Mouse (Mus musculus): ENCODE measurements around the gene Syngr4. TPM values are rescaled to one million over a fixed set of nuclear protein-coding genes. Genes with fewer than 3 reads are reported as not detected.

Syngr4 gene
- polyA plus RNA-seq (2014; fragmentation: Illumina TruSeq; extraction: RNeasy Lipid Tissue Mini Kit (QIAGEN cat#74804); ENCODE audit: low read depth, low replicate concordance), result not detected

DNA sequence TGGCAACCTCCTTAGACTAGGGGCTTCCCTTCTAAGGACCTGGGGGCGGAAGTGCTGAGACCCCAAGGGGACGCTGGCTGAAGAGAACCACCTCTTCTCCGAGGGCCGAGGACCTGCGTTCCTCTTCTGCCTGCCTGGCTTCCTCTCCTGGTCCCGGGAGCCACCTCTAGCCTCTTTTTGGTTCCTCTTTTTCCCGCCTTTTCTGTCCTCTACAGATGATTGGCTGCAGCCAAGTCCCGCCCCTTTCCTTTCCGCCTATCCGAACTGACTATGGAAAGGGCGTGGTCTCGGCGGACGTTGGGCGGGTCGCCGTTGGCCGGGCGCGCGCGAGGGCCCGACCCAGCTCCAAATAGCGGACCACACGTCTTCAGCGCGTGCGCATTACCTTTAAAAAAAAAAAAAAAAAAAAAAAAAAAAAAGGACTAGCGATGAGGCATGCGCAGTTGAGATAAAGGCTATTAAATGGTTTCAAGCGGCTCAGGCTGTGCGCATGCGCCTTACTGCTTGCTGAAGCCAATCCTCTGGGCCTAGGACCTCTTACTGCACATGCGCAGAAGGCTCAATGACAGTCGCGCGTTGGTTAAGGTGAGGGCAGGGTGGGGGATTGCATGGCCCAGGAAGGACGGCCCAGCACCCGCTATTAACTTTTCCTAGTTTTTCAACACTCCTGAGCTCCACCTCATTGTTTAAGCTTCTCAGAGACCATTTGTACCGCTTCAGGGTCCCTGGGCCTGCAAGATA lies at the start of gene Syngr4, which contains the start of gene Tmem143:
Gene Syngr4, minus strand, starts transcription at position 198 of the 741 bp plus-strand sequence.
Gene Tmem143, plus strand, starts transcription at position 425 of the 741 bp plus-strand sequence.

DNA sequence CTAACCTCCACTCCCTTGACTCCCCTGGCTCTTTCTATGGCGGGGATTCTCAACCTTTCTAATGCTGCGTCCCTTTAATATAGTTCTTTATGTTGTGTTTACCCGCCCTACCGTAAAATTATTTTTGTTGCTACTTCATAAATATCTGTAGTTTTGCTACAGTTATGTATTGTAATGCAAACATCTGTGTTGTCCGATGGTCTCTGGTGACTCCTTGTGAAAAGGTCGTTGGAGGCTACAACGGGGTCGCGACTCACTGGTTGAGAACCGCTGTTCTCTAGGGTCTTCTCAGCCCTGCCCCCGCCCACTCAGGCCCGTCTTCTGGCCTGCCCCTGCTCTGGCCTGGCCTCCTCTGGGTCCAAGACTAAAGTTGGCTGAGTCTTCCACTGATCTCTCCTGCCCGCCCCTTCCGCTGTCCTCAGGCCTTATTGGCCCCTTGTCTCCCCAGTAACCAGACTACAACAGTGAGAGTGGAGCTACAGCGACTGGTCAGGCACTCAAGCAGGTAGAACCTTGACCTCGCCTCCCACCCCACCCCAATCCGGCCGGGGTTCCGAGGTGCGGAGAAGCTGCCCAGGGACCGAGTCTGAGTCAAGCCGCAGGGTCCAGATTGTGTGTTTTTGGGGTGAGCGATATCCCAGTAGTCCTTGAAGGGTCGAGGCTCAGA lies 27.4 kb upstream of the Syngr4 start, which contains the start of gene Ccdc114:
Gene Ccdc114, plus strand, starts transcription at position 311 of the 667 bp plus-strand sequence.

DNA sequence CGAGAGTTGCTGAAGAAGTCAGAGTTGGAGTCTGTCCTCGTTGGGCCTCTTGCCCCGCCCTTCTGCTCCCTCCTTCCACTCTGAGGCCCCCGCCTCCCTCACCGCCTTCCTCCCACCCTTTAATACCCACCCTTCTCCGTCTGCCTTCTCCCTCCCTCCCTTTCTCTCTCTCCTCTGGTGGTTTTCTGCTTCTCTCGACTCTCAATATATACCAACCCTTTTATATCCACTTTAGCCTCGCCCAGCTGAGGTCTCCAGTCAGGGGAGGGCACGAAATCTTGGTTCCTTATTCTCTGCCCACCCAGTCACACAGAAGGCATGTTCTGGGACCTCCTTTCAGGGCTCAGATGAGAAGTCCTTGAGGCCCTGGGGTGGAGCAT lies 24.7 kb upstream of the Syngr4 start, which contains the start of gene Emp3:
Gene Emp3, minus strand, starts transcription at position 163 of the 380 bp plus-strand sequence.

DNA sequence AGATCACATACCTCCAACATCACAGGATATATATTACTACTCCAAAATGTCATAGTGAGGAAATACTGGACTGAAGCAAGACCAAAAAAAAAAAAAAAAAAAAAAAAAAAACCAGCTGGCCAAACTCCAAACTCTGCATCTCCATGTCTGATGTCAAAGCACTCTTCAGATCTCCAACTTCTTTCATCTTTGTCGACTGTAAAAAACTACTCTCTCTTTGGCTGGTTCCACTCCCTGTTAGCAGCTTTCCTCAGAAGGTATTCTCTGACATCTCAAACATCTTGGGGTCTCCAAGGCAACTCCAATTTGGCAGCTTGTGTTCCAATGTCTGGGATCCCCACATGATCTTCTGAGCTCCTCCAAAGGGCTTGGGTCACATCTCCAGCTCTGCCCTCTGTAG lies 18.2 kb downstream of the Syngr4 start, which contains the start of gene Grin2d:
Gene Grin2d, minus strand, starts transcription at position 101 of the 400 bp plus-strand sequence.

DNA sequence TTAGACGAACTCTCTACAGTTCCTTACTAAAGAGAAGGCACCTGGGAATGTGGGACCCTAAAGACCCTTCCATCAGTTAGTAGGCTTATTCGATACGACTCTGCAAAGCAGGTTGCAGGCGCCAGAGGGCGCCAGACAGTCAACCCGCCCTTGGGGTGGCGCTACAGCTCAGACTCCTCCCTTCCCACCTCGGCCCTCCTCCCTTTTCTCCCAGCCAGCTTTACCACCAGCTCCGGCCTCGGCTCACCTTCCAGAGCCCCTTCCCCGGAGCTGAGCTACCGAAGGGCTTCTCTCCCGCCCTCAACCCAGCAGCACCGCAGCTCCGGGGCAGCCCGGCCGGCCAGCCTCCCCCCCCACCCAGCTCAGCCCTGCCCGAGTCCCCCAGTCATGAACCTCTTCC lies 23.9 kb downstream of the Syngr4 start, which contains the start of gene Kdelr1:
Gene Kdelr1, plus strand, starts transcription at position 149 of the 400 bp plus-strand sequence.

Other genes starting within 250 kb of the Syngr4 start
- gene Fut2, start 230.3 kb downstream of the Syngr4 start, polyA plus RNA-seq (2014; fragmentation: Illumina TruSeq; extraction: RNeasy Lipid Tissue Mini Kit (QIAGEN cat#74804); ENCODE audit: low read depth, low replicate concordance), result 61.8 TPM
- not detected for gene Ntn5, start 212.7 kb downstream of the Syngr4 start, polyA plus RNA-seq (2014; fragmentation: Illumina TruSeq; extraction: RNeasy Lipid Tissue Mini Kit (QIAGEN cat#74804); ENCODE audit: low read depth, low replicate concordance)
- not detected for gene Sec1, start 202.3 kb downstream of the Syngr4 start, polyA plus RNA-seq (2014; fragmentation: Illumina TruSeq; extraction: RNeasy Lipid Tissue Mini Kit (QIAGEN cat#74804); ENCODE audit: low read depth, low replicate concordance)
- gene Car11, start 196.9 kb downstream of the Syngr4 start, polyA plus RNA-seq (2014; fragmentation: Illumina TruSeq; extraction: RNeasy Lipid Tissue Mini Kit (QIAGEN cat#74804); ENCODE audit: low read depth, low replicate concordance), result not detected
- 2.9 TPM for gene Dbp, start 191.6 kb downstream of the Syngr4 start, polyA plus RNA-seq (2014; fragmentation: Illumina TruSeq; extraction: RNeasy Lipid Tissue Mini Kit (QIAGEN cat#74804); ENCODE audit: low read depth, low replicate concordance)
- 2.1 TPM for gene Rpl18, start 181.3 kb downstream of the Syngr4 start, polyA plus RNA-seq (2014; fragmentation: Illumina TruSeq; extraction: RNeasy Lipid Tissue Mini Kit (QIAGEN cat#74804); ENCODE audit: low read depth, low replicate concordance)
- gene Sphk2, start 178.7 kb downstream of the Syngr4 start, polyA plus RNA-seq (2014; fragmentation: Illumina TruSeq; extraction: RNeasy Lipid Tissue Mini Kit (QIAGEN cat#74804); ENCODE audit: low read depth, low replicate concordance), result 0.66 TPM
- gene Fam83e, start 175.5 kb downstream of the Syngr4 start, polyA plus RNA-seq (2014; fragmentation: Illumina TruSeq; extraction: RNeasy Lipid Tissue Mini Kit (QIAGEN cat#74804); ENCODE audit: low read depth, low replicate concordance), result 55.9 TPM
- gene Spaca4, start 170.9 kb downstream of the Syngr4 start, polyA plus RNA-seq (2014; fragmentation: Illumina TruSeq; extraction: RNeasy Lipid Tissue Mini Kit (QIAGEN cat#74804); ENCODE audit: low read depth, low replicate concordance), result not detected
- gene Lmtk3, start 113.0 kb downstream of the Syngr4 start, polyA plus RNA-seq (2014; fragmentation: Illumina TruSeq; extraction: RNeasy Lipid Tissue Mini Kit (QIAGEN cat#74804); ENCODE audit: low read depth, low replicate concordance), result not detected
- 2.6 TPM for gene Sult2b1, start 112.0 kb downstream of the Syngr4 start, polyA plus RNA-seq (2014; fragmentation: Illumina TruSeq; extraction: RNeasy Lipid Tissue Mini Kit (QIAGEN cat#74804); ENCODE audit: low read depth, low replicate concordance)
- 17.2 TPM for gene Cyth2, start 82.1 kb downstream of the Syngr4 start, polyA plus RNA-seq (2014; fragmentation: Illumina TruSeq; extraction: RNeasy Lipid Tissue Mini Kit (QIAGEN cat#74804); ENCODE audit: low read depth, low replicate concordance)
- not detected for gene Kcnj14, start 71.9 kb downstream of the Syngr4 start, polyA plus RNA-seq (2014; fragmentation: Illumina TruSeq; extraction: RNeasy Lipid Tissue Mini Kit (QIAGEN cat#74804); ENCODE audit: low read depth, low replicate concordance)
- not detected for gene Grwd1, start 65.8 kb downstream of the Syngr4 start, polyA plus RNA-seq (2014; fragmentation: Illumina TruSeq; extraction: RNeasy Lipid Tissue Mini Kit (QIAGEN cat#74804); ENCODE audit: low read depth, low replicate concordance)
- 98.6 TPM for gene Kdelr1, start 23.9 kb downstream of the Syngr4 start, polyA plus RNA-seq (2014; fragmentation: Illumina TruSeq; extraction: RNeasy Lipid Tissue Mini Kit (QIAGEN cat#74804); ENCODE audit: low read depth, low replicate concordance)
- not detected for gene Grin2d, start 18.3 kb downstream of the Syngr4 start, polyA plus RNA-seq (2014; fragmentation: Illumina TruSeq; extraction: RNeasy Lipid Tissue Mini Kit (QIAGEN cat#74804); ENCODE audit: low read depth, low replicate concordance)
- gene Tmem143, start 227 bp upstream of the Syngr4 start, polyA plus RNA-seq (2014; fragmentation: Illumina TruSeq; extraction: RNeasy Lipid Tissue Mini Kit (QIAGEN cat#74804); ENCODE audit: low read depth, low replicate concordance), result 0.63 TPM
- gene Emp3, start 24.7 kb upstream of the Syngr4 start, polyA plus RNA-seq (2014; fragmentation: Illumina TruSeq; extraction: RNeasy Lipid Tissue Mini Kit (QIAGEN cat#74804); ENCODE audit: low read depth, low replicate concordance), result not detected
- 1.2 TPM for gene Ccdc114, start 27.4 kb upstream of the Syngr4 start, polyA plus RNA-seq (2014; fragmentation: Illumina TruSeq; extraction: RNeasy Lipid Tissue Mini Kit (QIAGEN cat#74804); ENCODE audit: low read depth, low replicate concordance)
- 0.09 TPM for gene Abcc6, start 133.6 kb upstream of the Syngr4 start, polyA plus RNA-seq (2014; fragmentation: Illumina TruSeq; extraction: RNeasy Lipid Tissue Mini Kit (QIAGEN cat#74804); ENCODE audit: low read depth, low replicate concordance)
- gene Nomo1, start 137.0 kb upstream of the Syngr4 start, polyA plus RNA-seq (2014; fragmentation: Illumina TruSeq; extraction: RNeasy Lipid Tissue Mini Kit (QIAGEN cat#74804); ENCODE audit: low read depth, low replicate concordance), result 2.8 TPM
- not detected for gene Kcnj11, start 204.1 kb upstream of the Syngr4 start, polyA plus RNA-seq (2014; fragmentation: Illumina TruSeq; extraction: RNeasy Lipid Tissue Mini Kit (QIAGEN cat#74804); ENCODE audit: low read depth, low replicate concordance)